Mouse (Mus musculus) frontal cortex, postnatal 25 days (tissue): ENCODE results near the gene Slc38a2.

ENCODE experiments used
- DNase-seq, 2 experiments: peaks; one replicate each; pipeline ENCODE4 v3.0.0; 2022; ENCODE audit warnings: low spot score in 2 of 2

Gene Slc38a2

GRCm38 (mm10) chr15:96718466-96718865, 18.9 kb upstream of the Slc38a2 start:
- no peak for DNase-seq

GRCm38 (mm10) chr15:96717181-96717580, 17.7 kb upstream of the Slc38a2 start:
- DNase-seq, result no peak

DNA sequence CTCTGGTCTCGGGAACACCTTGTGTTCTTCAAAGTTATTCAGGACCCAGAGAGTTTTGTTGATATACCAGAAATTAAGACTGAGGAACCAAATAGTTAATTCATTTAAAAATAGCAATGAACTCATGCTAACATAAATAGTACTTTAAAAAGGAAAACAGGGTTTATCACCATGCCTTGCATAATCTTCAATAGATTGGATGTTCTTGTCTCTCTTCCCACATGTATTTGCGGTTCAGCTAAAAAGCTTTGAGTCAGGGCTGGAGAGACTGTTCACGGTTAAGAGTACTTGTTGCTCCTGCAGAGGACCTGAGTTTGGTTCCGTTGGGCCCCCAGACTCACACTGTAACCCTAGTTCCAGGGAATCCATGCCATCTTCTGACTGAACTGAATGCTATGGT, 16.8 kb upstream of the Slc38a2 start:
- DNase-seq, result no peak

- DNase-seq, result no peak
These were observed 16.2 kb upstream of the Slc38a2 start for GRCm38 (mm10) chr15:96715692-96716080.

DNA sequence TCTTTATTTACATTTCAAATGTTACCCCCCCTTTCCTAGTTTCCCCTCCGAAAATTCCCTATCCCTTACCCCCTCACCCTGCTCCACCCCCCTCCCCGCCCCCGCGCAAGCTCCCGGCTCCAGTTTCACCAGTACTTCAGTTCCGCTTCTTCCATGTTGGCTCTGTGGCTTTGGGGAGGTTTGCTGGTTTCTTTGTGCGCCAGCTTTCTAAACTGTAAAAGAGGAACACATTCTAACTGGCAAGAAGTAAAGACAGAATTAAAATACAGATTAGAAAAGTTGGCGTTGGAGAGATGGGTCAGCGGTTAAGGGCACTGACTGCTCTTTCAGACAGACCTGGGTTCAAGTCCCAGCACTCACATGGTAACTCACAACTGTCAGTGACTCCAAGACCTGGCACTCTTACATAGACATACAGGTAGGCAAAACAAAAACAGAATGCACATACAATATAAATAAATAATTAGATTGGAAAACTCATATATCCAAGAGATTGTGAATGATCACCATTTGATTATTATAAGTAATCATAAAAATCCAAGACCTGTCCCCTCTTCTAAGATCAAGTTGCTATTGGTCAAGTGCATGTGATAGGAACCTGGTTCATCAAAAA, 15.7 kb upstream of the Slc38a2 start:
- no peak for DNase-seq

DNA sequence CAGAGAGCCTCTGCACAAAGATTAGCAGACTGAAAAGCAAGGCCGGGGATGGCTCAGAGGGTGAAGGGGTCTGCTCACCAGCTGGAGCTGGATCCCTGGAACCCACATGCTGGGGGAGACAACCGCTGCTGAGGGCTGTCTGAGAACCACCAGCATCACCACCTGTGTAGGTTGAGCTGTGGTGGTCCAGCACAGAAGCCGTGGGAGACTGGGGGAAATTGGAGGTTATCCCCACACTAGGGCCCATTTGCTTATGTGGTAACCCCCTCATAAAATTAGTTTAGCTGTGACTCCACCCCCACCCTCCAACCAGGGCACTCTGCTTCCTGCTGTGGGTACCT, 15.1 kb upstream of the Slc38a2 start:
- DNase-seq, result no peak

DNA sequence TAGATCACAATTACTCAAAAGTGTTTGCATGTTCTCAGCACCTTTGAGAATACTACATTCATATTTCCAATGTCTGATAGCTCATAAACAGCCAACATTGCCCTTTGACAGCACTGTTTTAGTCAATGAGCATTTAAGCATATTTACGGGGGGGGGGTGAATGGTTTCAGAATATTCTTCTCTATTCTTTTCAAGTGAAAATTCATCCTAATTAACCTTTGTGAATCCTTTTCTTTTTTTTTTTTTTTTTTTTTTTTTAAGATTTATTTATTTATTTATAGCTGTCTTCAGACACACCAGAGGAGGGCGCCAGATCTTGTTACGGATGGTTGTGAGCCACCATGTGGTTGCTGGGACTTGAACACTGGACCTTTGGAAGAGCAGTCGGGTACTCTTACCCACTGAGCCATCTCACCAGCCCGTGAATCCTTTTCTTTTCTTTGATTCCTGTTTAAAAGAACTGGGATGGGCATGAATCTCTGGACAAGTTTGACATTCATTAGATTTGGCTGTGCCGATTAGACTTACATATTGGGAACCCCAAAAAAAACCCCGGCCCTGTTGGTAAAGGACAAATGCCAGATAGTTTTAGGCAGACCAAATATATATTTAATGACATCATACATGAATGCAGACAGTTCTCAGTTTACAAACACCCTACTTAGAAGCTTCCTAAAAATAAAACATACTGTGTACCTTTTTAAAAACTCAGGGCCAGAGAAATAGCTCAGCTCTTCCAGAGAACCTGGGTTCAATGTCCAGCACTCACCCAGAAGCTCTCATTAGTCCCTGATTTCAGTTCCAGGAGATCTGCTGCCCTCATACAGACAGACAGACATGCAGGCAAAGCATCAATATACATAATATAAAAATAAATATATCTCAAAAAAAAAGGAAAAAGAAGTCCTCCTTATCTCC, 14.5 kb upstream of the Slc38a2 start:
- no peak for DNase-seq

GRCm38 (mm10) chr15:96712338-96712737, 12.8 kb upstream of the Slc38a2 start:
- DNase-seq, result no peak

- no peak for DNase-seq
These were observed 12.1 kb upstream of the Slc38a2 start for GRCm38 (mm10) chr15:96711664-96712063.

DNA sequence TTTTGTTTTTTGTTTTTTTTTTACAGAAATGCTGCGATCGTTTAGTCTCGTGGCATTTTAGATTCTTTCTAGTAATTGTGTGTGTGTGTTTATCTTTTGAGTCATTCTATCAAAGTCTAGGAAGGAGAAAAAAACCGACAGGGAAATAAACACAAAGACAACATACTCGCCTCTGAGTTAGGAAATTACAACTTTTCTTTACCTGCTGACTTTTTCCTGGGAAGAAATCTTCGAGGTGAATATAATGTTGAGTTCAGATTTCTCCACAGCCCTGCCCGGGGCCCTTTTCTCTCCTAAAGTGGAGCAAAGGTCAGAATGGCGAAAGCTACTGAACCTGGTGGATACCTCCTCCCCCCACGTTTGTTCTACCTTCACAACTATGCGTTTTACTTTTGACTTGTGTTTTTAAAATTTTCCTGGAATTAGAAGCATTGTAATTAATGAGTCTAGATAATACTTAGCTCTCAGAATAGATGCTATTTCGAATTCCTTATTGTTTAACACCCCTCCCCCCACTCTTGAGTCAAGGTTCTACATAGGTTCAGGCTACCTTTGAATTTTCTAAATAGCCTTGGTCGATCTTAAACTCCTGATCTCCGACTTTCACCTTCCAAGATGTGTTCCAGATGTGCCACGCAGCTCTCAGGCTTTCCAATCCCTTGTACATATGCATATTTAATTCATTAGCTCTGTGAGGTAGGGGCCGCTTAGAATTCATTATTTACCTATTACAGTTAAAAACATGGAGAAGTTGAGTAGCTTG, 11.0 kb upstream of the Slc38a2 start:
- DNase-seq, result no peak

GRCm38 (mm10) chr15:96709491-96710351, 10.2 kb upstream of the Slc38a2 start:
- DNase-seq, result peak; percentile 94 to 98

GRCm38 (mm10) chr15:96708976-96709490, 9.5 kb upstream of the Slc38a2 start:
- no peak for DNase-seq

- no peak for DNase-seq
These were observed 8.9 kb upstream of the Slc38a2 start for GRCm38 (mm10) chr15:96708428-96708827.

GRCm38 (mm10) chr15:96707936-96708335, 8.4 kb upstream of the Slc38a2 start:
- DNase-seq, result no peak

- DNase-seq, result no peak
These were observed 3.0 kb upstream of the Slc38a2 start for GRCm38 (mm10) chr15:96702466-96703031.

- DNase-seq, result no peak
These were observed 1.2 kb upstream of the Slc38a2 start for GRCm38 (mm10) chr15:96700766-96701165.

GRCm38 (mm10) chr15:96698658-96699448, 677 bp downstream of the Slc38a2 start:
- peak; percentile 69 to 77 for DNase-seq

- no peak for DNase-seq
These were observed 1.5 kb downstream of the Slc38a2 start for GRCm38 (mm10) chr15:96697901-96698657.

GRCm38 (mm10) chr15:96696486-96697284, 2.8 kb downstream of the Slc38a2 start:
- no peak for DNase-seq
